17 mouse cellular contexts compared by ENCODE assay signal in genomic region chr9:47876557-47877206, GRCm38 (mm10).
A peak's percentile ranks its signal among the peaks of the same experiment; 100 is the strongest.
DNase-seq lines count a peak whose midpoint lies in the region; ATAC-seq lines count a peak whose summit lies in the region.
"Had no signal": no experiment of that assay in that cellular context is flagged by ENCODE, and none has a peak within 500 bp of the region (broad histone marks: within the 10 kb centered on the region; RNA-seq: fewer than 3 reads in every experiment).

No protein-coding gene starts in this region.

- WGBS in hindbrain, embryonic 13.5 days: 48% methylated on average over 10 of the region's 10 CpGs
- 33% methylated on average over 10 of the region's 10 CpGs for WGBS in hindbrain, embryonic 16.5 days
- 37% methylated on average over 10 of the region's 10 CpGs for WGBS in midbrain, embryonic 13.5 days

- ATAC-seq in hindbrain, embryonic 13.5 days (ENCODE audit: low FRiP score): no peak
- no peak for ATAC-seq in hindbrain, embryonic 16.5 days
- ATAC-seq in midbrain, embryonic 13.5 days: no peak
- ATAC-seq: intestine, embryonic 15.5 days; liver, embryonic 12.5 days had no signal

- DNase-seq in cerebellum, adult 18-20 months: peak; percentile 48
- peak; percentile 47 to 48 for DNase-seq in cerebellum, postnatal 36 days
- DNase-seq in thymus, postnatal 25 days: no peak
- DNase-seq in layer of hippocampus, adult 11-12 months (ENCODE audit: low spot score): no peak
- no peak for DNase-seq in layer of hippocampus, postnatal 25 days (ENCODE audit: extremely low spot score in 1 of 2, low spot score in 1 of 2)
- DNase-seq: adrenal gland, adult 8-10 months; heart, postnatal 4 days; lung, embryonic 14.5 days; retina, postnatal 1 day had no signal

- peak overlapping the region; percentile 42; the same call in 1 of the 2 replicates for H3K27ac ChIP-seq in hindbrain, embryonic 13.5 days
- no peak overlapping the region for H3K27ac ChIP-seq in hindbrain, embryonic 16.5 days (ENCODE audit: low read depth, low read length)
- peak overlapping the region; percentile 25; the same call in 1 of the 2 replicates for H3K27ac ChIP-seq in midbrain, embryonic 13.5 days
- H3K27ac ChIP-seq: embryonic facial prominence, embryonic 12.5 days; heart, embryonic 13.5 days; intestine, embryonic 15.5 days; liver, embryonic 12.5 days had no signal

- no peak overlapping the region for H3K9ac ChIP-seq in hindbrain, embryonic 13.5 days
- H3K9ac ChIP-seq in hindbrain, embryonic 16.5 days (ENCODE audit: low read depth, low read length): no peak overlapping the region
- no peak overlapping the region for H3K9ac ChIP-seq in midbrain, embryonic 13.5 days (replicated peaks)
- H3K9ac ChIP-seq: embryonic facial prominence, embryonic 12.5 days; heart, embryonic 13.5 days; intestine, embryonic 15.5 days; liver, embryonic 12.5 days; lung, embryonic 14.5 days had no signal

- no peaks in the 10 kb centered on the region for H3K9me3 ChIP-seq in hindbrain, embryonic 13.5 days
- H3K9me3 ChIP-seq in hindbrain, embryonic 16.5 days (ENCODE audit: control insufficient read depth, low read length): no peaks in the 10 kb centered on the region
- H3K9me3 ChIP-seq in midbrain, embryonic 13.5 days: no peaks in the 10 kb centered on the region
- H3K9me3 ChIP-seq: embryonic facial prominence, embryonic 12.5 days; heart, embryonic 13.5 days; intestine, embryonic 15.5 days; liver, embryonic 12.5 days had no signal

- no peak overlapping the region for H3K4me2 ChIP-seq in hindbrain, embryonic 13.5 days
- H3K4me2 ChIP-seq in hindbrain, embryonic 16.5 days (ENCODE audit: low read length): no peak overlapping the region
- no peak overlapping the region for H3K4me2 ChIP-seq in midbrain, embryonic 13.5 days (replicated peaks)
- H3K4me2 ChIP-seq: embryonic facial prominence, embryonic 12.5 days; heart, embryonic 13.5 days; intestine, embryonic 15.5 days; liver, embryonic 12.5 days; lung, embryonic 14.5 days had no signal

- peaks cover 19% of the 10 kb centered on the region for H3K4me1 ChIP-seq in hindbrain, embryonic 13.5 days (replicated peaks)
- H3K4me1 ChIP-seq in hindbrain, embryonic 16.5 days (ENCODE audit: control insufficient read depth, insufficient read depth, low read depth, low read length): peaks cover 9% of the 10 kb centered on the region
- H3K4me1 ChIP-seq in midbrain, embryonic 13.5 days (replicated peaks): peaks cover 24% of the 10 kb centered on the region
- H3K4me1 ChIP-seq: heart, embryonic 13.5 days; intestine, embryonic 15.5 days; liver, embryonic 12.5 days had no signal

- H3K27me3 ChIP-seq in hindbrain, embryonic 13.5 days: 0 out of 2 replicates have a peak, but pooled peaks cover under 1% of the 10 kb centered on the region
- no peaks in the 10 kb centered on the region for H3K27me3 ChIP-seq in hindbrain, embryonic 16.5 days (replicated peaks; ENCODE audit: control insufficient read depth, insufficient read depth, low read length)
- H3K27me3 ChIP-seq in midbrain, embryonic 13.5 days: no peaks in the 10 kb centered on the region
- H3K27me3 ChIP-seq: CH12.LX; embryonic facial prominence, embryonic 12.5 days; heart, embryonic 13.5 days; intestine, embryonic 15.5 days; liver, embryonic 12.5 days had no signal

- H3K4me3 ChIP-seq in hindbrain, embryonic 13.5 days: no peak overlapping the region
- H3K4me3 ChIP-seq in hindbrain, embryonic 16.5 days (ENCODE audit: low read length): no peak overlapping the region
- no peak overlapping the region for H3K4me3 ChIP-seq in midbrain, embryonic 13.5 days (replicated peaks)
- H3K4me3 ChIP-seq: embryonic facial prominence, embryonic 12.5 days; heart, embryonic 13.5 days; intestine, embryonic 15.5 days; liver, embryonic 12.5 days had no signal

- no peaks in the 10 kb centered on the region for H3K36me3 ChIP-seq in hindbrain, embryonic 13.5 days
- H3K36me3 ChIP-seq in hindbrain, embryonic 16.5 days (ENCODE audit: control insufficient read depth, insufficient read depth, low read length): no peaks in the 10 kb centered on the region
- H3K36me3 ChIP-seq in midbrain, embryonic 13.5 days: no peaks in the 10 kb centered on the region
- H3K36me3 ChIP-seq: embryonic facial prominence, embryonic 12.5 days; heart, embryonic 13.5 days; intestine, embryonic 15.5 days; liver, embryonic 12.5 days had no signal

Comparison
In these comparisons a context has a peak if more than half of its experiments do, and no peak if none do; other contexts are left out.
1. DNase-seq: peak in cerebellum, adult 18-20 months (2 of 2) and cerebellum, postnatal 36 days (2 of 2); none in thymus, postnatal 25 days (single experiment), layer of hippocampus, adult 11-12 months (single experiment) and layer of hippocampus, postnatal 25 days (0 of 2).